Mouse (Mus musculus) bone marrow, adult 2 months (tissue): ENCODE results near the gene Abca17.

Experiments used
- CTCF ChIP-seq: fragments of 200-500 bp; IDR thresholded peaks from 2 replicates; pipeline ENCODE4 v1.5.1; 2011; ENCODE audit warnings: low read length, control low read depth; ENCODE audit not compliant: control insufficient read depth, insufficient read depth
- POLR2A ChIP-seq: fragments of 200-500 bp; IDR thresholded peaks from 2 replicates; pipeline ENCODE4 v1.6.1; 2011; ENCODE audit warnings: low read depth, mild to moderate bottlenecking, control low read depth, low read length, borderline replicate concordance; ENCODE audit not compliant: control insufficient read depth

GRCm38 (mm10) chr17:24223513-24223912 is 127.4 kb downstream of the Abca17 start:
- TF ChIP-seq CTCF (no peak), POLR2A (no peak)
